Mouse (Mus musculus): ENCODE measurements around the gene Ttk. TPM values are rescaled to one million over a fixed set of nuclear protein-coding genes. Genes with fewer than 3 reads are reported as not detected.
A peak's percentile ranks its signal among the peaks of the same experiment; 100 is the strongest.

Ttk gene
- under 1 TPM; 0.81 to 0.84 TPM for total RNA-seq (2021)
- long read RNA-seq, experiment 1 = 0 reads
- long read RNA-seq, experiment 2 = 0 reads

DNA sequence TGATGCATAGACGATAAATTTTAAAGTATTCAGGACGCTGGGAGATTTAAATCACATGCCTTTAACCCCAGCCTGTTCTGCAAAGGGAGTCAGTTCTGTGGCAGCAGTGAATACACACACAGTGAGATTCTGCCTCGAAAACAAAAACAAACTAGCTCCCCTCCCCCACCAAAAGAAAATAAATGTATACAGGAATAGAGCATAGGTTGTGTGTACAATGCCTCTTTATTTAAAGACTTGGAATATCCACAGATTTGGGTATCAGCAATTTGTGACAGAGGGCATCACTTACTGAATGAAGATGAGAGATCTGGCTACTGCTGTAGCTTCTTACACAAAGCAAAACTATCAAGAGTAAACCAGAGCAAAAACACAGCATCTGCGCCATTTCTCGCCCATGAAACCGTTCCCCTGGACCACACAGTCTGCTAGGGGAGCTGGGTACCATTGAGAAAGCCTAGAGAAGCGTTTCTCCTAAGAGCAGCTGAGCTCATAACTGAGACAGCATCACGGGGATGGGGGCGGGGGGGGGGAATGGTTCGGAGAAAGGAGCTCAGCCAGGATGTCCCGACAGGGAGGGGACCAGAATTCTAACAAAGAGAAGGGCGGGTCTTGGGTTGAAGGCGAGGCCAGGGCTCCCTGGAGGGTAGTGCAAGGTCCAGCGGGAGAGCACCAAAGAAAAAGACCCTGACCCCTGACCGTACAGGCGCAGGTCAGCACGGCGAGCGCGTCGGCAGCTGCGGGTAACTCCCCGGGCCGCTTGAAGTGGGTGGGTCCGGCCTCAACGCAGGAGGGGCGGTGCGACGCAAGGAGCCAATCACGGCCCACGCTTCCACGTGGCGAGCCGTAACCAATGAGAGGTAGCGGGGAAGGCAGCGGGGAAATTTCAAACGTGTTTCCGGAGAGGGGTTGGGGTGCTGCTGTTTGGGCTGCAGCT lies at the start of gene Ttk:
Ttk (plus strand) TSS at position 879 of the 937 bp plus-strand sequence.
- H3K27ac ChIP-seq = peak within 1 kb of the TSS; percentile 94
- peak within 1 kb of the TSS; percentile 68 for H3K4me3 ChIP-seq
- peak; percentile 88 to 92 for DNase-seq (ENCODE audit: low spot score in 2 of 2)
- TF ChIP-seq CTCF (conservative IDR thresholded peaks at IDR 0.05) = peak; percentile 59

DNA sequence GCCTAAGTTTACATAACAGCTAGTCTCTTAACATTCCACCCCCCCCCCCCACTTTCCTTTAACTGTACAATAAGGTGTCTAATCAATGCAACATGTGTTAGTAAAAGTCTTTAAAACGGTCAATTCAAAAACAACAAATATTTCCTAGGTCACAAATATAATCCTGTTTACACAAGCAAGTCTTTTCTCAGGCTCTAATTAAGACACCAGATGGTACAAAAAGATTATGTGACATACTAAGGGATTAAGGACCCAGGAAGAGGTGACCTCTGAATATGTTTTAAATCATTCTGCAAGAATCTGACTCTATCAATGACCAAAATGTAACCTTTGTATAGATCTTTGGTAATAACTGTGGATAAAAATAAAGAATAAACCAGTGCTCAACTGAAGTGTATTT lies 49.0 kb upstream of the Ttk start:
- no peak overlapping the region for H3K4me3 ChIP-seq
- no peak for TF ChIP-seq CTCF (conservative IDR thresholded peaks at IDR 0.05)
- DNase-seq (ENCODE audit: low spot score in 2 of 2) = no peak
- H3K27ac ChIP-seq = no peak overlapping the region

DNA sequence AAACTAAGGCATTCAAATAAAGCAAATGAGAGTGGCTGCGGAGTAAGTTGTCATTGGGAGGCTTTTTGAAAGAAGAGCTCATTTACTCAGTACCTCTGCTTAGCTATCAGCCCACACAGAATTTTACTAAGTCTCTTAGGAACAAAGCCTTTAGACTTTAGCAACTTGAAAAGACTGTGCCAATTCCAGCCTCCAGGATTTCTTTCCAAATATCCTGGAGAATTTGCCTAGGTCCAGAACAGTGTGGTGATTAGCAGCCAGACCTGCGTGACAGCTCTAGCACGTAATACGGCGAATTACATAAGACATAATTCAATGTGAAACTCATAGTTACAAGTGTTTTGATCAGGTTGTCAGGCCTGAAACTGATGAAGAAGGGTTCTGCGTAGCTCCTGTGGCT lies 45.2 kb upstream of the Ttk start:
- DNase-seq (ENCODE audit: low spot score in 2 of 2) = no peak
- Histone ChIP-seq H3K27ac (no peak overlapping the region), H3K4me3 (no peak overlapping the region)
- TF ChIP-seq CTCF (conservative IDR thresholded peaks at IDR 0.05) = no peak

DNA sequence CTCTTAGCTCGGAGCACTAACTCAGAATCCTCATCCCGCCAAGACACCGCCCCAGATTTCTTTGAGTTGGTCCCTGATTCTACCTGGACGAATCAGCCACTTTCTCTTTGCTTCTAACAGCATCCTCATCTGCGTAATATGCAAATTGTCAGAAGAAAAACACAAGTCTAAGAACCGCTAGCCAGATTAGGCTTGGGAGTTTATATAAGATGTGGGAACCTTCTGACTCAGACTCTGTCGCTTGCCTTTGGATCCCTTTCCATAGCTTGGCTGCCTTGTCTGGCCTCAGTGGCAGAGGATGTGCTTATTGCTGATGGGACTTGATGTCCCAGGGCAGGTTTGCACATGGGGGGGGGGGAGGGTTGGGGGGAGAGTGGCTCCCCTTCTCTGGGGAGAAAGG lies 37.6 kb upstream of the Ttk start:
- no peak for TF ChIP-seq CTCF (conservative IDR thresholded peaks at IDR 0.05)
- Histone ChIP-seq H3K4me3 (no peak overlapping the region), H3K27ac (no peak overlapping the region)
- DNase-seq (ENCODE audit: low spot score in 2 of 2) = no peak

DNA sequence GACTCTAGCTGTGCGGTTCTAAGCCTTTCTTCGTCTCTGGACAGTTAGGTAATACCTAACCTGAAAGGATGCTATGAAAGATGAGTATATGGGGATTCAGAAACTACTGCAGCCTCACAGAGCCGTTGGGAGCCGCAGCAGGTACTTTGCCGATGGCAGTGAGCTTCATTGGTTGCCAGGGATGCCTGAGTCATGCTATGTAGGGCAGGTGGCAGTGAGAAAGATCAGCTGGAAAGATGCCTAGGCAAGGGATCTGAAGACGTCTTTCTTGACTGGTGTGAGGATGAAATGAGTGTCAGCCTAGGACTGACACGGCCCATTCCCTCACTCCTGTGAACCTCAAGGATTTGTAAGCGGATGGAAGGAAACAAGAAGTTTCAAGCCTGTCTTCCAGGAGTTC lies 36.6 kb upstream of the Ttk start:
- no peak for TF ChIP-seq CTCF (conservative IDR thresholded peaks at IDR 0.05)
- DNase-seq (ENCODE audit: low spot score in 2 of 2) = no peak
- H3K27ac ChIP-seq = 0 out of 2 replicates have a peak overlapping the region, but pooled peaks have one; percentile 23
- peak overlapping the region; percentile 30 for H3K4me3 ChIP-seq

DNA sequence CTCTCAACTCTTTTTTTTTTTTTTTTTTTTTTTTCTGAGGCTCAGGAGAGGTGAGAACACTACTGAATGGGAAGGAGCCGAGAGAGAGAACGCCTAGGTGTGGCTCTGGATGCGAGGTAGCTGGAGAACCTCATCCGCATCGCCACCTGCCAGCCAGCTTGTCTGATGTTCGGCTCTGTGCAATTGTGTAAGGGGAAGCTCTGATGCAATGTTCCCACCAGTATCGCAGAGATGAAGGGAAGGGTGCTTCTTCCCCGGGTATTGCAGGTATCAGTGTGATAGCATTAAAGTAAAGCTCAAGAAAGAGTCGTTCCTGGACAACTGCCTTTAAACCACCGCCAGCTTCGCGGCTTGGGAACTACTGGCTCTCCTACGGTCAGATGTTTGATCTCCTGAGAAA lies 30.1 kb upstream of the Ttk start:
- TF ChIP-seq CTCF (conservative IDR thresholded peaks at IDR 0.05) = no peak
- Histone ChIP-seq H3K4me3 (peak overlapping the region; percentile 87), H3K27ac (no peak overlapping the region)
- DNase-seq (ENCODE audit: low spot score in 2 of 2) = no peak

- TF ChIP-seq CTCF (conservative IDR thresholded peaks at IDR 0.05) = peak; percentile 64
- peak overlapping the region; percentile 97 for H3K27ac ChIP-seq
- DNase-seq (ENCODE audit: low spot score in 2 of 2) = no peak
- peak overlapping the region; percentile 87 for H3K4me3 ChIP-seq
Observed at GRCm38 (mm10) chr9:83805164-83805976, 29.1 kb upstream of the Ttk start.

GRCm38 (mm10) chr9:83805977-83806815 lies 28.3 kb upstream of the Ttk start, which contains the start of gene Elovl4:
Gene Elovl4 (minus strand): TSS chr9:83806277.
- TF ChIP-seq CTCF (conservative IDR thresholded peaks at IDR 0.05) = no peak
- peak within 1 kb of the TSS; percentile 87 for H3K4me3 ChIP-seq
- peak; percentile 88 to 90 for DNase-seq (ENCODE audit: low spot score in 2 of 2)
- peak within 1 kb of the TSS; percentile 97 for H3K27ac ChIP-seq

GRCm38 (mm10) chr9:83807562-83807961 lies 26.9 kb upstream of the Ttk start:
- peak; percentile 86 for TF ChIP-seq CTCF (conservative IDR thresholded peaks at IDR 0.05)
- peak; percentile 62 to 65 for DNase-seq (ENCODE audit: low spot score in 2 of 2)
- no peak overlapping the region for H3K27ac ChIP-seq
- H3K4me3 ChIP-seq = no peak overlapping the region

- no peak for DNase-seq (ENCODE audit: low spot score in 2 of 2)
- TF ChIP-seq CTCF (conservative IDR thresholded peaks at IDR 0.05) = no peak
- H3K27ac ChIP-seq = no peak overlapping the region
- H3K4me3 ChIP-seq = no peak overlapping the region
Observed at GRCm38 (mm10) chr9:83819188-83819587, 15.3 kb upstream of the Ttk start.

- Histone ChIP-seq H3K4me3 (no peak overlapping the region), H3K27ac (no peak overlapping the region)
- DNase-seq (ENCODE audit: low spot score in 2 of 2) = no peak
- no peak for TF ChIP-seq CTCF (conservative IDR thresholded peaks at IDR 0.05)
Observed at GRCm38 (mm10) chr9:83820976-83821375, 13.5 kb upstream of the Ttk start.

DNA sequence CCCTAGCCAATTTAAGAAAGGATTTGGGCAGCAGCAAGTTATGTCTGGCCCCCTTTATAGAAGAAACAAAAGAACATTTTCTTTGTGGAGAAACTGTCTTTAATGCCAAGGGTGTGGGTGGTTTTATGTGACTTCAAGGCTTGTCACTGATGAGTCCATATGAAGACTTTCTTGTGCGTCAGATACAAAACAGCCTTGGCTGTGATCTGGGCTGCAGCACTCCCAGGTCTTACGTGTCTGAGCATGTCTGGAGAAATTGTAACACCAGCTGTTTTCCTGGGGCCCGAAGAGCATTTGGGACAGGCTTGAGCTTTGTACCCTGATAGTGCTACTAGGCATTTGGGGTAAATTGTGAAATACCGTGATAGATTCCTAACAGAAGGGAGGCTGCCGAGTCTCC lies 11.6 kb upstream of the Ttk start:
- no peak for DNase-seq (ENCODE audit: low spot score in 2 of 2)
- H3K27ac ChIP-seq = no peak overlapping the region
- no peak overlapping the region for H3K4me3 ChIP-seq
- TF ChIP-seq CTCF (conservative IDR thresholded peaks at IDR 0.05) = no peak
